8 mouse cellular contexts compared by ENCODE assay signal in genomic region chrX:152002865-152003264, GRCm38 (mm10). TPM values are rescaled to one million over a fixed set of nuclear protein-coding genes. Genes with fewer than 3 reads are reported as not detected.
DNase-seq lines count a peak whose midpoint lies in the region; ATAC-seq and TF ChIP-seq lines count a peak whose summit lies in the region.

No protein-coding gene starts in this region.

- H3K4me1 ChIP-seq in heart, embryonic 13.5 days = peaks cover 2% of the 10 kb centered on the region; the same call in 1 of the 2 replicates
- peaks cover 3 to 5% of the 10 kb centered on the region in 2 experiments for H3K4me1 ChIP-seq in MEL (ENCODE audit: control insufficient read depth in 1 of 2, insufficient read depth in 2 of 2, low read length in 2 of 2)
- H3K4me1 ChIP-seq in hindbrain, embryonic 12.5 days = no peaks in the 10 kb centered on the region

- no peak for TF ChIP-seq EP300 in MEL (IDR thresholded peaks at IDR 0.05; ENCODE audit: low read depth in 1 of 2, low read length in 2 of 2)

- H3K79me2 ChIP-seq in MEL (ENCODE audit: control insufficient read depth, insufficient read depth, low read length, poor library complexity) = no peaks in the 10 kb centered on the region; the same call in 1 of the 2 replicates

- DNase-seq in heart, postnatal 14 days = no peak
- peak; percentile 58 for DNase-seq in MEL (ENCODE audit: low read depth, low spot score)
- DNase-seq in ovary, postnatal 10 days (ENCODE audit: low spot score) = no peak
- no peak for DNase-seq in layer of hippocampus, adult 2 months (ENCODE audit: low spot score in 2 of 2)
- DNase-seq in cerebellum, postnatal 25 days = no peak

- no peak overlapping the region for H3K27ac ChIP-seq in heart, embryonic 13.5 days (replicated peaks)
- no peak overlapping the region for H3K27ac ChIP-seq in MEL (ENCODE audit: control insufficient read depth, low read depth, low read length)
- no peak overlapping the region for H3K27ac ChIP-seq in hindbrain, embryonic 12.5 days
- no peak overlapping the region for H3K27ac ChIP-seq in layer of hippocampus, adult 2 months

- no peak for TF ChIP-seq POLR2A in MEL (IDR thresholded peaks at IDR 0.05; ENCODE audit: control insufficient read depth in 1 of 2, insufficient read depth in 1 of 2, low read depth in 1 of 2, low read length in 2 of 2, poor library complexity in 1 of 2)

- no peak overlapping the region; the same call in 1 of the 2 replicates for H3K9ac ChIP-seq in heart, embryonic 13.5 days
- H3K9ac ChIP-seq in MEL (ENCODE audit: control insufficient read depth, low read depth, low read length, poor library complexity, severe bottlenecking) = peak overlapping the region; percentile 35; the same call in 1 of the 2 replicates
- no peak overlapping the region for H3K9ac ChIP-seq in hindbrain, embryonic 12.5 days

- H3K9me3 ChIP-seq in heart, embryonic 13.5 days = no peaks in the 10 kb centered on the region
- no peaks in the 10 kb centered on the region for H3K9me3 ChIP-seq in MEL (replicated peaks; ENCODE audit: insufficient read depth, low read length)
- no peaks in the 10 kb centered on the region for H3K9me3 ChIP-seq in hindbrain, embryonic 12.5 days (replicated peaks)

- WGBS in heart, embryonic 13.5 days = 60% methylated on average over 2 of the region's 2 CpGs
- 80% methylated on average over 2 of the region's 2 CpGs for WGBS in hindbrain, embryonic 12.5 days

- no peak for TF ChIP-seq RAD21 in MEL (IDR thresholded peaks at IDR 0.05; ENCODE audit: low read depth, low read length)

- peak overlapping the region; percentile 61; the same call in 1 of the 2 replicates for H3K4me3 ChIP-seq in heart, embryonic 13.5 days
- peak overlapping the region; percentile 12 to 18; a peak in 2 of 4 replicates for H3K4me3 ChIP-seq in MEL (ENCODE audit: control insufficient read depth in 1 of 2, insufficient read depth in 1 of 2, low read depth in 2 of 2, low read length in 2 of 2)
- peak overlapping the region; percentile 41; the same call in 1 of the 2 replicates for H3K4me3 ChIP-seq in hindbrain, embryonic 12.5 days
- no peak overlapping the region for H3K4me3 ChIP-seq in layer of hippocampus, adult 2 months

- peaks cover 68% of the 10 kb centered on the region for H3K27me3 ChIP-seq in heart, embryonic 13.5 days (replicated peaks)
- H3K27me3 ChIP-seq in MEL (ENCODE audit: control insufficient read depth in 1 of 2, insufficient read depth in 2 of 2, low read length in 2 of 2) = no peaks in the 10 kb centered on the region
- H3K27me3 ChIP-seq in hindbrain, embryonic 12.5 days = peaks cover 82% of the 10 kb centered on the region

- no peak for ATAC-seq in heart, embryonic 13.5 days (ENCODE audit: extremely low read depth, insufficient number of reproducible peaks, low FRiP score, low TSS enrichment)
- ATAC-seq in hindbrain, embryonic 12.5 days (ENCODE audit: low FRiP score) = no peak
- 0 out of 2 replicates have a peak, but pooled peaks have one; percentile 31 for ATAC-seq in megakaryocyte, adult 5-6 weeks (ENCODE audit: poor library complexity, severe bottlenecking)

- intact Hi-C loops in heart, postnatal 14 days (cut with DNase I) = no loop called here

- no peak for TF ChIP-seq CTCF in MEL (IDR thresholded peaks at IDR 0.05 in 2 of 3, conservative IDR thresholded peaks at IDR 0.05 in 1 of 3; ENCODE audit: control insufficient read depth in 1 of 3, insufficient read depth in 1 of 3, low read depth in 2 of 3, low read length in 3 of 3, poor library complexity in 1 of 3, severe bottlenecking in 1 of 3)
- no peak for TF ChIP-seq CTCF in layer of hippocampus, adult 2 months (conservative IDR thresholded peaks at IDR 0.05)

- peak overlapping the region; percentile 72 for H3K4me2 ChIP-seq in heart, embryonic 13.5 days
- peak overlapping the region; percentile 61 for H3K4me2 ChIP-seq in hindbrain, embryonic 12.5 days (replicated peaks)

- H3K36me3 ChIP-seq in heart, embryonic 13.5 days = peaks cover 33% of the 10 kb centered on the region
- peaks cover 0 to 14% of the 10 kb centered on the region in 2 experiments; a peak in 2 of 4 replicates for H3K36me3 ChIP-seq in MEL (ENCODE audit: control insufficient read depth in 1 of 2, insufficient read depth in 2 of 2, low read length in 2 of 2)
- 0 out of 2 replicates have a peak, but pooled peaks cover 12% of the 10 kb centered on the region for H3K36me3 ChIP-seq in hindbrain, embryonic 12.5 days

TF ChIP-seq in MEL, 35 proteins besides CTCF, POLR2A, EP300 and RAD21:
- no peak for TF ChIP-seq HCFC1 (IDR thresholded peaks at IDR 0.05; ENCODE audit: low read depth, low read length)
- TF ChIP-seq ZNF384 (IDR thresholded peaks at IDR 0.05; ENCODE audit: low read depth, low read length) = peak; percentile 56; the same call in 1 of the 2 replicates

RNA-seq across cellular contexts. Expression of gene Hsd17b10, which starts 1.2 kb away (rescaled TPM):
- polyA plus RNA-seq in heart, embryonic 13.5 days (2015; fragmentation: Nextera tagmentation; extraction: Ambion mirVana) = 165 and 195 TPM in 2 replicates
- 100 to 1,000 TPM; 163 to 184 TPM for total RNA-seq in heart, postnatal 14 days (2021)
- 193 and 208 TPM in 2 replicates for total RNA-seq in MEL (2012; rRNA removed)
- polyA plus RNA-seq in MEL (2012; ENCODE audit: insufficient read depth in 1 of 2, insufficient read length in 2 of 2, low read depth in 1 of 2, low replicate concordance in 2 of 2, missing spikeins in 1 of 2) = 100 to 1,000 TPM in 1 of 2 experiments, not detected in 1; 217 TPM
- 143 and 151 TPM in 2 replicates for polyA plus RNA-seq in hindbrain, embryonic 12.5 days (2016; fragmentation: Nextera tagmentation; extraction: Ambion mirVana)
- 106 and 108 TPM in 2 replicates for total RNA-seq in megakaryocyte, adult 5-6 weeks (2015)
- total RNA-seq in megakaryocyte, adult 5-6 weeks (2017) = 71.6 and 78.5 TPM in 2 replicates
- total RNA-seq in layer of hippocampus, adult 2 months (2021) = 10 to 100 TPM; 45.8 to 51.4 TPM

RNA-seq across cellular contexts. Expression of gene Ribc1, which starts 13.2 kb away (rescaled TPM):
- polyA plus RNA-seq in heart, embryonic 13.5 days (2015; fragmentation: Nextera tagmentation; extraction: Ambion mirVana) = 2.0 and 2.3 TPM in 2 replicates
- total RNA-seq in heart, postnatal 14 days (2021) = under 1 TPM; 0.37 to 0.43 TPM
- total RNA-seq in MEL (2012; rRNA removed) = 5.3 and 7.7 TPM in 2 replicates
- 1 to 10 TPM in 1 of 2 experiments, not detected in 1; 9.8 TPM for polyA plus RNA-seq in MEL (2012; ENCODE audit: insufficient read depth in 1 of 2, insufficient read length in 2 of 2, low read depth in 1 of 2, low replicate concordance in 2 of 2, missing spikeins in 1 of 2)
- polyA plus RNA-seq in hindbrain, embryonic 12.5 days (2016; fragmentation: Nextera tagmentation; extraction: Ambion mirVana) = 3.1 and 6.9 TPM in 2 replicates
- total RNA-seq in megakaryocyte, adult 5-6 weeks (2015) = 0.21 and 3.3 TPM in 2 replicates
- 1.7 and 2.3 TPM in 2 replicates for total RNA-seq in megakaryocyte, adult 5-6 weeks (2017)
- total RNA-seq in layer of hippocampus, adult 2 months (2021) = 1 to 10 TPM in 1 of 2 experiments, under 1 TPM in 1; 0.22 to 1.4 TPM

RNA-seq across cellular contexts. Expression of gene Smc1a, which starts 13.4 kb away (rescaled TPM):
- 65.6 and 69.5 TPM in 2 replicates for polyA plus RNA-seq in heart, embryonic 13.5 days (2015; fragmentation: Nextera tagmentation; extraction: Ambion mirVana)
- total RNA-seq in heart, postnatal 14 days (2021) = 10 to 100 TPM; 30.2 to 33.1 TPM
- 84.7 and 99.8 TPM in 2 replicates for total RNA-seq in MEL (2012; rRNA removed)
- 100 to 1,000 TPM; 174 to 188 TPM for polyA plus RNA-seq in MEL (2012; ENCODE audit: insufficient read depth in 1 of 2, insufficient read length in 2 of 2, low read depth in 1 of 2, low replicate concordance in 2 of 2, missing spikeins in 1 of 2)
- polyA plus RNA-seq in hindbrain, embryonic 12.5 days (2016; fragmentation: Nextera tagmentation; extraction: Ambion mirVana) = 105 and 112 TPM in 2 replicates
- total RNA-seq in megakaryocyte, adult 5-6 weeks (2015) = 82.3 and 93.0 TPM in 2 replicates
- 237 and 247 TPM in 2 replicates for total RNA-seq in megakaryocyte, adult 5-6 weeks (2017)
- total RNA-seq in layer of hippocampus, adult 2 months (2021) = 10 to 100 TPM; 54.6 to 57.0 TPM
